Mouse (Mus musculus) neural tube, embryonic 11.5 days (tissue): Measurements from ENCODE around the gene Hpcal1. TPM values are rescaled to one million over a fixed set of nuclear protein-coding genes. Genes with fewer than 3 reads are reported as not detected.

ENCODE experiments used
- ATAC-seq: fragments of 200-750 bp; cut with Nextera tagmentation; 2 replicates; pipeline ENCODE4 v1.8.0; 2017; ENCODE audit warnings: moderate number of reproducible peaks, mild to moderate bottlenecking, moderate TSS enrichment, moderate library complexity; ENCODE audit not compliant: insufficient read depth, low FRiP score, low TSS enrichment
- DNase-seq: peaks from one replicate; pipeline ENCODE4 v3.0.0-alpha.2; 2015; ENCODE audit warnings: low spot score
- H3K27ac ChIP-seq: fragments of 300-500 bp; sonication (generic); 2 replicates; pipeline ENCODE4 v1.5.1; 2014; ENCODE audit warnings: low read depth, mild to moderate bottlenecking, low read length
- H3K27me3 ChIP-seq: fragments of 300-500 bp; sonication (generic); 2 replicates; pipeline ENCODE4 v1.6.1; 2014; ENCODE audit warnings: mild to moderate bottlenecking, low read length, mixed read lengths; ENCODE audit not compliant: control insufficient read depth, insufficient read depth
- H3K36me3 ChIP-seq: fragments of 300-500 bp; sonication (generic); 2 replicates; pipeline ENCODE4 v1.6.1; 2014; ENCODE audit warnings: mild to moderate bottlenecking, low read length, moderate library complexity, mixed read lengths; ENCODE audit not compliant: control insufficient read depth, insufficient read depth
- H3K4me1 ChIP-seq: fragments of 300-500 bp; sonication (generic); 2 replicates; pipeline ENCODE4 v1.6.1; 2014; ENCODE audit warnings: low read length, mixed read lengths; ENCODE audit not compliant: control insufficient read depth, insufficient read depth
- H3K4me2 ChIP-seq: fragments of 300-500 bp; sonication (generic); 2 replicates; pipeline ENCODE4 v1.6.1; 2014; ENCODE audit warnings: low read depth, mild to moderate bottlenecking, moderate library complexity
- H3K4me3 ChIP-seq: fragments of 300-500 bp; sonication (generic); 2 replicates; pipeline ENCODE4 v1.5.1; 2014; ENCODE audit warnings: low read depth, low read length
- H3K9ac ChIP-seq: fragments of 300-500 bp; sonication (generic); 2 replicates; pipeline ENCODE4 v1.6.1; 2014; ENCODE audit warnings: mild to moderate bottlenecking, low read length
- H3K9me3 ChIP-seq: fragments of 300-500 bp; sonication (generic); 2 replicates; pipeline ENCODE4 v1.6.1; 2016; ENCODE audit warnings: low read length; ENCODE audit not compliant: control insufficient read depth
- WGBS: fragments of 180-500 bp; shearing (Covaris S2); extraction: QIAGEN DNeasy Blood & Tissue Kit; methylation state at CpG from one replicate; pipeline ENCODE4 v1.1.7; 2014; 5-methylcytosine and 5-hydroxymethylcytosine counted together
- polyA plus RNA-seq: library from polyadenylated mRNA; unstranded; fragments of >200 nt; fragmentation: Nextera tagmentation; extraction: Ambion mirVana; gene quantifications from 2 replicates; pipeline ENCODE4 v1.2.1, GENCODE M21; 2014

The Hpcal1 gene
- polyA plus RNA-seq, 1 experiment from 2014 or later = 42.3 TPM

DNA sequence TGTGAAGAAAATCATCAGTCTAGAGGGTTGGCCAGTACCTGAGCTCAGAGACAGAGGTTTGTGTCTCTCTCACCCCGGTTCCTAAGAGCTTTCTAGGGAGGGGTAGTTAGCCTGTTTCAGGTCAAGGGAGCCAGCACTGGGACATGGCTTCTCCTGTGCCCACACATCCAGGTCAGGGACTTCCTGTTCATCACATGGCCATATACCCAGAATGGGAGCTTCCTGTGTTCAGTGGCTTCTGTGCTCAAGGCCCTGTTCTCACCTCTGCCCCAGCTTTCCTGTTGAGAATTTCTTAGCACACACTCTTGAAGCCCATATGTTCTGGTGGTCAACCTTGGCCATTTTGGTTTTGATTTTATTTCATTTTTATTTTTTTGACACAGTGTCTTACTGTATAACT lies 26.6 kb downstream of the Hpcal1 start:
- H3K9ac ChIP-seq = no peak overlapping the region
- no peak overlapping the region for H3K4me2 ChIP-seq
- H3K4me3 ChIP-seq = no peak overlapping the region
- H3K9me3 ChIP-seq = no peaks in the 10 kb centered on the region
- no peak for DNase-seq
- no peaks in the 10 kb centered on the region for H3K36me3 ChIP-seq
- no peaks in the 10 kb centered on the region for H3K27me3 ChIP-seq
- ATAC-seq = no peak
- 0 out of 2 replicates have a peak, but pooled peaks cover under 1% of the 10 kb centered on the region for H3K4me1 ChIP-seq
- H3K27ac ChIP-seq = no peak overlapping the region
- WGBS = 90% methylated on average over 1 of the region's 1 CpGs

DNA sequence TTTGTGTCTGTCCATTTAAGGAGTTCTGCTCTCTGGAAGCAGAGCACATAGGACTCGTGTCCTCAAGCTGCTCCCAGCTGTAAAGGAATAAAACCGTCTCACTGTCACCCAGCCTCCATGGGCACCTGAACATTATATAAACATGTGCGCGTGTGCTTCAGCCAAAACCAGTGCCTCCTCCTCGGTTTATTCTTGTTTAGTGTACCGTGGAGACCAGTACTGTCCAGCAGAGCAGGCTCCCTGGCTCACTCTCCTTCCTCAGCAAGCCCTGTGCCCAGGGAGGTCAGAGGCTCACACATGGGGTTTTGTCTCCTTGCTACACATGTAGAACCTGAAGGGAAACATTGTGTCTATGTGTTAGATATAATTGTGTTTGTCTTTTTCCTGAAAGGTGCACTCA lies 27.5 kb downstream of the Hpcal1 start:
- H3K27ac ChIP-seq = no peak overlapping the region
- no peak overlapping the region for H3K4me3 ChIP-seq
- no peaks in the 10 kb centered on the region for H3K27me3 ChIP-seq
- H3K4me2 ChIP-seq = no peak overlapping the region
- H3K9ac ChIP-seq = no peak overlapping the region
- no peaks in the 10 kb centered on the region for H3K9me3 ChIP-seq
- ATAC-seq = no peak
- no peak for DNase-seq
- H3K4me1 ChIP-seq = no peaks in the 10 kb centered on the region
- H3K36me3 ChIP-seq = no peaks in the 10 kb centered on the region
- WGBS = 84% methylated on average over 6 of the region's 6 CpGs

DNA sequence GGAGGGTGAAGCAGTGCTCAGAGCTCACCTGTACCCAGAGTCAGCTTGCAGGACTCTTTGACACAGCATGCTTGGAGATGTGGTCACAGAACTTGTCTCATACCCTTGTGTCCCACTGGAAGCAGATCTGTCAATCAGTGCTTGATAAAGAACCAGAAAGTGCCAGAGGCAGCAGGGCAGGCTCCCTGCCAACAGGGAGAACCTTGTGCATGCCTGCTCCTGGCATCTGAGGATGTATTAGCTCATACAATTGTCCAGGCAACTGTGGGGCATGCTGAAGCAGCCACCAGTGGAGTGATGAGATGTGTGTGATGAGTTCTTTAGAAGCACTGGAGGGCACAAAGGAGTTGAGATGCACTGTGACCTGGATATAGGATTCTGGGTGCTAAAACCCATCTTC lies 30.4 kb downstream of the Hpcal1 start:
- no peak overlapping the region for H3K27ac ChIP-seq
- ATAC-seq = no peak
- no peak overlapping the region for H3K4me3 ChIP-seq
- no peaks in the 10 kb centered on the region for H3K9me3 ChIP-seq
- no peak for DNase-seq
- no peaks in the 10 kb centered on the region for H3K36me3 ChIP-seq
- 0 out of 2 replicates have a peak, but pooled peaks cover 2% of the 10 kb centered on the region for H3K4me1 ChIP-seq
- H3K27me3 ChIP-seq = no peaks in the 10 kb centered on the region
- no peak overlapping the region for H3K4me2 ChIP-seq
- no peak overlapping the region for H3K9ac ChIP-seq

DNA sequence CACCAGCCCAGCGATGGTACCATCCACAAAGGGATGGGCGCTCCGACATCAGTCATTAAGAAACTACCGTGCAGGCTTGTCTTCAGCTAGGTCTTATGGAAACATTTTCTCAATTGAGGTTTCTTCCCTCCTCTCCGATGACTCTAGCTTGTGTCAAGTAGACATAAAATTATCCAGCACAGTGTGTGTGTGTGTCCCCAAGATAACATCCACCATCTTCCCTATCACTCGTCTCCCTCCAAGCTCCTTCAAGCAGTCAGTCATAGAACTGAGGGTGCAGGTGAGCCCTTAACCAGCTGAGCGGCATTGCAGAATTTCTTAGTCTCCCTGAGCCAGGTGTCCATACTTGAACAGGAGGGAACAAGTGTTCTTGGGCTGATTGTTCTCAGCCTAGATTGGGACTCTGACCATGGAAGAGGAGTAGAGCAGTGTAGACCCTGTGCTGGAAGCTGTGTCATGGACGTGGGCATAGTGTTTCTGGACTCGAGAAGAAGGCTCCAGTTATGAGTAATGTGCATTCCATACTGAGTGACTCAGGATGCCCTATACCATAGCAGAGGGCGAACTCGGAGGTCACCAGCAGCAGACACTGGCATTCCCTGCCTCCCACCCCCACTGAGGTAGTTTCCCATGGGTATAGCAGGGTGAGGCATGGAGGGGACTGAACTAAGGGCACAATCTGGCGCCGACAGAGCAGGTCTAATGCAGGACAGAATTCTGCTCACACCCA lies 32.0 kb downstream of the Hpcal1 start:
- Histone ChIP-seq H3K36me3 (no peaks in the 10 kb centered on the region), H3K9ac (no peak overlapping the region), H3K4me3 (no peak overlapping the region), H3K27me3 (no peaks in the 10 kb centered on the region), H3K9me3 (no peaks in the 10 kb centered on the region), H3K4me2 (no peak overlapping the region), H3K27ac (no peak overlapping the region), H3K4me1 (0 out of 2 replicates have a peak, but pooled peaks cover 2% of the 10 kb centered on the region)
- WGBS = 95% methylated on average over 13 of the region's 13 CpGs
- DNase-seq (no peak), ATAC-seq (no peak)

DNA sequence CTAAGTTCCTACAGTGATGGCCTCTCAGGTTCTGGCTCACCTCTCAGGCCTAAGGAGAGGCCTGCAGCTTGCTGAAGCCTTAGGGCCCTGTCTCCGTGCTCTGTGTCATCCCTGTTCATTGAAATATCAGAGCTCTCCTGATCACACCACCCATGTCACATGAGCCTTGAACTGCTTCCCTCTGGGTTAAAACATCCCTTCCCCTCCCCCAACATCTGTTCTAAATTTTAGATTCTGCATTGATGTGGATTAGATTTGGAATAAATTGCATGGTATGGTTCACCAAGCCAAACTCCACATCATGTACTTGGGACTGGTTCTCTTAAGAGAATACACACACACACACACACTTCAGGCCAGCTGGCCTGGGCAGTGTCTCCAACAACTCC lies 32.5 kb downstream of the Hpcal1 start:
- H3K36me3 ChIP-seq = no peaks in the 10 kb centered on the region
- no peaks in the 10 kb centered on the region for H3K27me3 ChIP-seq
- H3K27ac ChIP-seq = no peak overlapping the region
- DNase-seq = no peak
- no peak for ATAC-seq
- no peak overlapping the region for H3K4me3 ChIP-seq
- 85% methylated on average over 1 of the region's 1 CpGs for WGBS
- H3K4me1 ChIP-seq = 0 out of 2 replicates have a peak, but pooled peaks cover 2% of the 10 kb centered on the region
- H3K4me2 ChIP-seq = no peak overlapping the region
- no peaks in the 10 kb centered on the region for H3K9me3 ChIP-seq
- H3K9ac ChIP-seq = no peak overlapping the region

DNA sequence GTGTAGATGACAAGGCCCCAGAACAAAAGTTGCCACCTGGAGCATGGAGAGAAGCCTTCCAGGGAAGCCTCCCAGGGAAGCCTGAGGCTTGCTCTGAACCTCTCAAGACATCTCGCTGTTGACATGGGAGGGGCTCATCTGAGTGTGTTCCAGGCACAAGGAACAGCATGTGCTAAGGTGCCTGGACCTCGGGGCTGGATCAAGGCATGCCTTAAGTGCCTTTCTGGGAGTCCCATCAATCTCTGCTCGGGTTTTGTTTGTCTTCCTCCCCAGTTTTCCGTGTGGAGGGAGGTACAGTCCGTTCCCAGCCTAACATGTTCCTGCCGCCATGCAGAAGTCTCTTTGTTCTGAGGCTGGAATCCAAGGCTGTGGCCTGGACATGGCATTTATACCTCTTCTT lies 33.3 kb downstream of the Hpcal1 start:
- no peak for DNase-seq
- 52% methylated on average over 6 of the region's 6 CpGs for WGBS
- Histone ChIP-seq H3K4me1 (0 out of 2 replicates have a peak, but pooled peaks cover 2% of the 10 kb centered on the region), H3K4me2 (no peak overlapping the region), H3K4me3 (no peak overlapping the region), H3K9me3 (no peaks in the 10 kb centered on the region), H3K36me3 (no peaks in the 10 kb centered on the region), H3K9ac (no peak overlapping the region), H3K27me3 (no peaks in the 10 kb centered on the region), H3K27ac (no peak overlapping the region)
- ATAC-seq = no peak

DNA sequence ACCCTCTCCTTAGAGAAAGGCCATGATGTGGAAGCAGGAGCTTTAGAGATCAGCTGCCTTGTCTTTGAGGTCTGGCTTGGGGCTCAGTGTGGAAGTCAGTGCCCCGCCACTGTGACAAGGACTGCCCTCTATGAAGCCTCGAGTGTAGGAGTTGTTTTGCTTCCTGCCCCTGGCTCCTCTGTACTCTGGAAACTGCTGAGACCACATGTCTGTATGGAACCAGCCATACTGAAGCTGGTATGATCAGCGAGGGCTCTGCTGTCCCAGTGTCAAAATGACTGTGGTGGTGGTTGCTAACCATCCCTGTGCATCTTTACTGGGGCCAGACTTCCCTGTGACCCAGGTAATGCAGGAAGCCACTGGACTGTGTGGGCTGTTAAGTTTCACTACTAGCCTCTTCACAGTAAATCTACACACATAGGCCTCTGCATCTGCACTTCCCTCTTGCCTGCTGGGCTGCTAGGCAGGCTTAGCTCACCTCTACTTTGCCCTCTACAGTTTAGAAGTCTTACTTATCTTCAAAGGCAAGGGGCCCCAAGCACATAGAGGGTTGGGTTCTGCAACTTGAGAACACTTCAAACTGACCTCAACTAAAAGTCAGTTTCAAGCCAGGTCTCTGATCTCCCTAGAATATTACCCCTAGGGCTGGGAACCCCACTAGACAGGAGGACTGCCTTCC lies 33.9 kb downstream of the Hpcal1 start:
- Histone ChIP-seq H3K9me3 (no peaks in the 10 kb centered on the region), H3K9ac (no peak overlapping the region), H3K4me2 (no peak overlapping the region), H3K27me3 (no peaks in the 10 kb centered on the region), H3K4me1 (0 out of 2 replicates have a peak, but pooled peaks cover 2% of the 10 kb centered on the region), H3K27ac (no peak overlapping the region), H3K36me3 (no peaks in the 10 kb centered on the region), H3K4me3 (no peak overlapping the region)
- ATAC-seq (no peak), DNase-seq (no peak)
- WGBS = 58% methylated on average over 3 of the region's 3 CpGs

DNA sequence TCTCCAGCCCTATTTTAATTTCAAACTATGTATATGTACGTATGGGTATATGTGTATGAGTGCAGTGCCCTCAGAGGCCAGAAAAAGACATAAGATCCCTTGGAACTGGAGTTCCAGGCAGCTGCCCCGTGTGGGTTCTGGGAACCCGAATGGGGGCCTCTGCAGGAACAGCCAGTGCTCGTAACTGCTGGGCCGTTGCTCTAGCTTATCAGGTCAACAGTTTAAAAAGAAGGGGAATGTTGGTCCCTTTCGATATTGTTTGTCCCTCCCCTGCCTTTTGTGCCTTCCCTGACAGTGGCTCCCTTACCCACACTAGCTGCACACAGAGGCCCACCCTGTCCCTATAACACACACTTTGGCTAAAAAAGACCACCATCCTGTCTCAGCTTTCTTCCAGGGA lies 34.9 kb downstream of the Hpcal1 start:
- Histone ChIP-seq H3K4me1 (0 out of 2 replicates have a peak, but pooled peaks cover 2% of the 10 kb centered on the region), H3K27me3 (no peaks in the 10 kb centered on the region), H3K27ac (no peak overlapping the region), H3K4me2 (no peak overlapping the region), H3K36me3 (no peaks in the 10 kb centered on the region), H3K4me3 (no peak overlapping the region), H3K9me3 (no peaks in the 10 kb centered on the region), H3K9ac (no peak overlapping the region)
- no peak for ATAC-seq
- WGBS = 67% methylated on average over 6 of the region's 6 CpGs
- no peak for DNase-seq
